Mouse (Mus musculus): ENCODE data around the gene Camta1. TPM values are rescaled to one million over a fixed set of nuclear protein-coding genes. Genes with fewer than 3 reads are reported as not detected.

Gene Camta1
- polyA plus RNA-seq, 1 experiment: 13.4 TPM

DNA sequence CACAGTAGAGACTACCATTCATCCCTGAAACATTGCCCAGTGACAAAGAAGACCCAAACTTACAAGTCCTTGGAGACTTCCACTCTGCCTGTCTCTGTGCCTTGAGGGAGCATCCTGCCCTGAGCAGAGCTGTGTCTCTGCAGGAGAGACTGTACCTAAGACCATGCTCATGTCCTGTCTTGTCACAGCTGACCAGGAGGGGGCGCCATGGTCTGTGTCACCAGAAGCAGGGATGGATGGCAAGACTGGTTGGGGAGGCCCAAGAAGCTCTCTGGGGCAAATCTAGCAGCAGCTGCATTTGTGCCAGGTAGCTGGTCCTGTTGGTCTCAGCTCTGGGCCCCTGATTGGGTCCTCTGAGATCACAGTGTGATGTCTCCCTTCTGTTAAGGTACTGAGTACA is 646.5 kb downstream of the Camta1 start:
- TF ChIP-seq GATA1 (IDR thresholded peaks at IDR 0.05; ENCODE audit: borderline replicate concordance, low read length) (no peak), FLI1 (IDR thresholded peaks at IDR 0.05; ENCODE audit: low read length) (no peak)
- Histone ChIP-seq H3K4me1 (no peaks in the 10 kb centered on the region), H3K4me3 (replicated peaks) (no peak overlapping the region), H3K36me3 (replicated peaks; ENCODE audit: low read length) (no peaks in the 10 kb centered on the region), H3K27me3 (replicated peaks) (no peaks in the 10 kb centered on the region), H3K9me3 (peaks cover 37% of the 10 kb centered on the region)

- Histone ChIP-seq H3K4me3 (replicated peaks) (no peak overlapping the region), H3K36me3 (replicated peaks; ENCODE audit: low read length) (no peaks in the 10 kb centered on the region), H3K27me3 (replicated peaks) (no peaks in the 10 kb centered on the region), H3K9me3 (peaks cover 36% of the 10 kb centered on the region), H3K4me1 (no peaks in the 10 kb centered on the region)
- TF ChIP-seq GATA1 (IDR thresholded peaks at IDR 0.05; ENCODE audit: borderline replicate concordance, low read length): no peak
- TF ChIP-seq FLI1 (IDR thresholded peaks at IDR 0.05; ENCODE audit: low read length): no peak
Observed at GRCm38 (mm10) chr4:151213475-151213874, 648.2 kb downstream of the Camta1 start.

- Histone ChIP-seq H3K4me3 (replicated peaks) (no peak overlapping the region), H3K36me3 (replicated peaks; ENCODE audit: low read length) (no peaks in the 10 kb centered on the region), H3K4me1 (no peaks in the 10 kb centered on the region), H3K9me3 (peaks cover 28% of the 10 kb centered on the region), H3K27me3 (replicated peaks) (no peaks in the 10 kb centered on the region)
- TF ChIP-seq FLI1 (IDR thresholded peaks at IDR 0.05; ENCODE audit: low read length) (no peak), GATA1 (IDR thresholded peaks at IDR 0.05; ENCODE audit: borderline replicate concordance, low read length) (no peak)
Observed at GRCm38 (mm10) chr4:151211992-151212391, 649.7 kb downstream of the Camta1 start.

DNA sequence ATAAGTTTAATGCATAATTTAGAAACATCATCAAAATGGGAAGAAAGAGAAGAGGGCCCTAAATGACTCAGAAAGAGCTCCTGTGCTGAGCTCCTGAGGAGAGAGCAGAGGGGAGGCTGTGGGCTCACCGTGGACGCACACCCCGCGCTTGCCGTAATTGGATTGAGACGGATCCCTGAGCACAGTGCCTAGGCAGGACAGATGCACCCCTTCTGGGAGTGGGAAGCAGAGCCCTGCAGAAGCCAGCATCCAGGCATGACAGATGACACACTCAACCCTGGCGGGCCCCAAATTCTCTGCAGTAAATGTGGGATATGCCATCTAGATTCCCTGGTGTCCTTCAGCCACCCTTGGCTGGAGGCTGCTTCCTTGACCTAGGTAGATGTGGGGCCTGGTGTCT is 654.1 kb downstream of the Camta1 start:
- Histone ChIP-seq H3K9me3 (no peaks in the 10 kb centered on the region), H3K27me3 (replicated peaks) (no peaks in the 10 kb centered on the region), H3K4me3 (replicated peaks) (no peak overlapping the region)

DNA sequence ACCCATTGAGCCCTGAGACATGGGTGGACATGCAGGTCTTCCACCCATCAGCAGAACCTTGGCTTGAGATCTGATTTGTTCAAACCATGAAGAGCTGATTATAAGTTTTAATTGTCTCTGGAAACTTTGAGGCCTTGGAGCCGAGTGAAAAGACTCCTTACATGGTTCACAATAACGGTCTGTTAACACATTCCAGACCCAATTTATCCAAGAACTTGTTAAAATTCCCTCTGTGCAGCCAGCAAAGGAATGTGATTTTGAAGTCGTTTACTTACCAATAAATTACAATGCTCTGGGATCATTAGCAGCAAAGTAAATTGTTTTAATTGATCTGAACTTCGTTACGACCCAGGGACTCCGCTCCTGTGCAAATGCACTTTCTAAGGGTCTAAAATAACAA is 658.8 kb downstream of the Camta1 start:
- Histone ChIP-seq H3K9me3 (peaks cover 14% of the 10 kb centered on the region), H3K4me3 (replicated peaks) (no peak overlapping the region), H3K4me1 (no peaks in the 10 kb centered on the region), H3K36me3 (replicated peaks; ENCODE audit: low read length) (no peaks in the 10 kb centered on the region), H3K27me3 (replicated peaks) (no peaks in the 10 kb centered on the region)
- TF ChIP-seq GATA1 (IDR thresholded peaks at IDR 0.05; ENCODE audit: borderline replicate concordance, low read length) (no peak), FLI1 (IDR thresholded peaks at IDR 0.05; ENCODE audit: low read length) (no peak)

More for the DNA sequence above, 654.1 kb downstream of the Camta1 start:
- TF ChIP-seq GATA1 (IDR thresholded peaks at IDR 0.05; ENCODE audit: borderline replicate concordance, low read length) (no peak), FLI1 (IDR thresholded peaks at IDR 0.05; ENCODE audit: low read length) (no peak)
- H3K36me3 ChIP-seq (replicated peaks; ENCODE audit: low read length): no peaks in the 10 kb centered on the region
- H3K4me1 ChIP-seq: no peaks in the 10 kb centered on the region

DNA sequence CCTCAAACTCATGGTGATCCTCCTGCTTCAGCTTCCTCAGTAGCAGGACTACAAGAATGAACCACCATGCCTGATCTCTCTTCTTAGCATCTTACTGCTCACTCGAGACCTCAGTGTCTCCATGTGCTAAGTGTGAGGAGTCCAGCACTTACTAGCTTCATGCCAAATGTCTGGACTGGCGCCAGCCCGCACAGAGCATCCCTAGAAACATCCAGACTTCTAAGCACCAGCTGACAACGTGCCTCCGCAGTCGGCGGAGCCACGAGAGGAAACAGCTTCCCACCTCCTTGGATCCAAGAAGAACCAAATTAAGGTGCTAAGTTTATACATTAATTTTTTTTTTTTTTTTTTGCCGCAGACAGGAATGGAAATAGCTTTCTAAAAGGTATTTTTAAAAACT is 661.4 kb downstream of the Camta1 start:
- Histone ChIP-seq H3K4me1 (no peaks in the 10 kb centered on the region), H3K9me3 (peaks cover 29% of the 10 kb centered on the region), H3K36me3 (replicated peaks; ENCODE audit: low read length) (no peaks in the 10 kb centered on the region), H3K4me3 (replicated peaks) (no peak overlapping the region), H3K27me3 (replicated peaks) (no peaks in the 10 kb centered on the region)
- TF ChIP-seq FLI1 (IDR thresholded peaks at IDR 0.05; ENCODE audit: low read length) (no peak), GATA1 (IDR thresholded peaks at IDR 0.05; ENCODE audit: borderline replicate concordance, low read length) (no peak)

GRCm38 (mm10) chr4:151195126-151195525 is 666.5 kb downstream of the Camta1 start:
- peaks cover 39% of the 10 kb centered on the region for H3K9me3 ChIP-seq
- no peak for TF ChIP-seq GATA1 (IDR thresholded peaks at IDR 0.05; ENCODE audit: borderline replicate concordance, low read length)
- TF ChIP-seq FLI1 (IDR thresholded peaks at IDR 0.05; ENCODE audit: low read length): no peak
- H3K27me3 ChIP-seq (replicated peaks): no peaks in the 10 kb centered on the region
- H3K4me3 ChIP-seq (replicated peaks): no peak overlapping the region
- no peaks in the 10 kb centered on the region for H3K36me3 ChIP-seq (replicated peaks; ENCODE audit: low read length)
- no peaks in the 10 kb centered on the region for H3K4me1 ChIP-seq

GRCm38 (mm10) chr4:151194715-151195097 is 667.0 kb downstream of the Camta1 start:
- TF ChIP-seq FLI1 (IDR thresholded peaks at IDR 0.05; ENCODE audit: low read length) (no peak), GATA1 (IDR thresholded peaks at IDR 0.05; ENCODE audit: borderline replicate concordance, low read length) (no peak)
- H3K27me3 ChIP-seq (replicated peaks): no peaks in the 10 kb centered on the region
- H3K9me3 ChIP-seq: peaks cover 39% of the 10 kb centered on the region
- H3K36me3 ChIP-seq (replicated peaks; ENCODE audit: low read length): no peaks in the 10 kb centered on the region
- H3K4me1 ChIP-seq: no peaks in the 10 kb centered on the region
- H3K4me3 ChIP-seq (replicated peaks): no peak overlapping the region

DNA sequence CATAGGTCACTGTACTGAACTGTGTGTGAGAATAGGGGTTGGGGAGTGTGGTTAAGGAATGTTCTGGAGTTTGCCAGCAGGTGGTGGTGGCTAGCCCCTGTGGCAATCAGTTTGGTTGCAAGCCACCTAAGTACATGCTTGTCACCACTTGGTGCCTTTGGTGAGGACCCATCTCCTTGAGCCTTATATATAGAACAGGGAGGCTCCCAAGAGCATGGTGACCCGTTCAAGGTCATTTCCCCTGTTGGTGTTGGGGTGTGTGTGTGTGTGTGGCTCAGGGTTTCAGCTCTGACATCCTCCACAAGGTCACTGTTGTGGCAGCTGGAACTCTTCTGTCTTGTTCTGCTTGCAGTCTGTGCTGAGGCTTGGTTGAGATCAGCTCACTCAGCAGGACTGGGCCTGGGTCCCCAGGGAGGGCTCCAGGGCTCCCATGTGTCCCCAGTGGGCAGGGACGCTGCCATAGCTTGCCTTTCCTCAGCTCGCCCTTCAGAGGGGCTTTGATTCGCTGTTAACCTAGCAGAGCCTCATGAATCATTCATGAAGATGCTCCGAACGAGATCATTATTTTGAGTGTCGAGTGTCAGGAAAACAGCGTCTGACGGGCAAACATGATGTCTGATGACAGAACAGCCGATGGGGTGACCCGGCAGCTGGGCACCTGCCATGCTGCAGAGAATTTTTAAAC is 667.5 kb downstream of the Camta1 start:
- no peaks in the 10 kb centered on the region for H3K4me1 ChIP-seq
- no peaks in the 10 kb centered on the region for H3K36me3 ChIP-seq (replicated peaks; ENCODE audit: low read length)
- TF ChIP-seq FLI1 (IDR thresholded peaks at IDR 0.05; ENCODE audit: low read length): no peak
- TF ChIP-seq GATA1 (IDR thresholded peaks at IDR 0.05; ENCODE audit: borderline replicate concordance, low read length): no peak
- H3K27me3 ChIP-seq (replicated peaks): no peaks in the 10 kb centered on the region
- H3K9me3 ChIP-seq: peaks cover 37% of the 10 kb centered on the region
- no peak overlapping the region for H3K4me3 ChIP-seq (replicated peaks)

GRCm38 (mm10) chr4:151186447-151186846 is 675.2 kb downstream of the Camta1 start:
- H3K4me3 ChIP-seq (replicated peaks): no peak overlapping the region
- H3K27me3 ChIP-seq (replicated peaks): no peaks in the 10 kb centered on the region
- no peaks in the 10 kb centered on the region for H3K36me3 ChIP-seq (replicated peaks; ENCODE audit: low read length)
- H3K9me3 ChIP-seq: peaks cover 8% of the 10 kb centered on the region; the same call in 1 of the 2 replicates
- TF ChIP-seq GATA1 (IDR thresholded peaks at IDR 0.05; ENCODE audit: borderline replicate concordance, low read length): no peak
- TF ChIP-seq FLI1 (IDR thresholded peaks at IDR 0.05; ENCODE audit: low read length): no peak
- H3K4me1 ChIP-seq: no peaks in the 10 kb centered on the region
